Mouse (Mus musculus): ENCODE measurements at regions not wholly inside any gene's neighbourhood (a gene's known extent, or its start where the extent isn't known, plus 50 kb on each side); places are given as distances from the start of the nearest gene placed in this dataset.
"Not testable (repeated sequence)": the region's sequence is repeated elsewhere in the genome, so short reads cannot be mapped to it uniquely, and the experiment has no call there.

DNA sequence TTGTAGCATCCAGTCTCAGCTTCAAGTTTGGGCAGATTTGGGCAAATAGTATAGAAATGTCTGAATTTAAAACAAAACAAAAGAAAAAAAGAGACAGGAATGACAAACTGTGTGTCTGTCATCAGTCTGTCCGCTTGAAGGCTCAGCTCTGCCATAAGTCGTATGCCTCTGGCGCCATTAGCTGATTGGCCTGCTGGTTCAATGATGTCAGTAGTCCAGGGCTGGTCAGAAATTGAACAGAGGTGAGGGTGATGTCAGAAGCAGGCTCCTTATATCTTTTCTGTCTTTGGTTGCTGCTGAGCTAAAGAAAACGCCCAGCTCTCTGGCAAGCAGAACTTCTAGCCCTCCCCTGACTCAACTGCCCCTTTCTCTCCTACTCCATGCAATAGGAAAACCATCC lies 253.9 kb upstream of the Tgfbr2 start:
- ATAC-seq (replicated peaks; ENCODE audit: insufficient number of reproducible peaks, low FRiP score, low TSS enrichment, poor library complexity, severe bottlenecking): no peak

DNA sequence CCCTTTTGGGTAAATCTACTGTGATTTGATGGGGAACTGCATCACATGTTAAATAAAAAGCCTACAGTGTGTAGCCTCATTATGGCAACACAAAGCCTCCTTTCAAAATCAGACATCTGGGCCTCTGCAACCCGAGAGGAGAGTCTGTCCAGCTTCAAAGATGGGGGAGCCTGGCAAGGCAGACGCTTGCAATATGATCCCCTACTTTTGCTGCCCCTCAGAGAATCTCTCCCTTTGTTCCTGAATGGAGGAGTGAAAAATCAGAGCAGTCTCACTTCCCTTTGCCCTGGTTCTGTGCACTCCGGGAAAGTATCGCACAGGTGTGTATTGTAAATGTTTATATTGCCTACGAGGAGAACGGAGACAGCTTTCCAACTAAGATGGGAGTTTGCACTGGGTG lies 253.3 kb upstream of the Tgfbr2 start:
- ATAC-seq (replicated peaks; ENCODE audit: insufficient number of reproducible peaks, low FRiP score, low TSS enrichment, poor library complexity, severe bottlenecking): no peak

DNA sequence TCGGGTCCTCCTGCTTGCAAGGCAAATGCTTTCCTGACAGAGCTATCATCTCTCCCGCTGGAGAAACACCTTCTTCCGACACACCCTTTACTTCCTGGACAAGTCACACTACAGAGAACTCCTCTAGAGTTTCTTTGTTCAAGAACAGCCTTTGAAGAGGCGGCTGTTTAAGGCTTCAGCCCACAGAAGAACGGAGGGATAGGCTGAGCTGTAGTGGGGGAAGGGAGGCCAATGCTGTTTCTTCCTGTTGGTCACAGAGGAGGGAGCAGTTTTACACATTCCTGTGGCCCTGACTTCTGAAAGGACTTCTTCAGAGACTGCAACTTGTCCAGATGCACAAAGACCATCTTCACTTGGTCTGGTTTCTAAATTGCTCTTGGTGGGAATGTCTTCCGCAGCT lies 252.1 kb upstream of the Tgfbr2 start:
- ATAC-seq (replicated peaks; ENCODE audit: insufficient number of reproducible peaks, low FRiP score, low TSS enrichment, poor library complexity, severe bottlenecking): no peak

DNA sequence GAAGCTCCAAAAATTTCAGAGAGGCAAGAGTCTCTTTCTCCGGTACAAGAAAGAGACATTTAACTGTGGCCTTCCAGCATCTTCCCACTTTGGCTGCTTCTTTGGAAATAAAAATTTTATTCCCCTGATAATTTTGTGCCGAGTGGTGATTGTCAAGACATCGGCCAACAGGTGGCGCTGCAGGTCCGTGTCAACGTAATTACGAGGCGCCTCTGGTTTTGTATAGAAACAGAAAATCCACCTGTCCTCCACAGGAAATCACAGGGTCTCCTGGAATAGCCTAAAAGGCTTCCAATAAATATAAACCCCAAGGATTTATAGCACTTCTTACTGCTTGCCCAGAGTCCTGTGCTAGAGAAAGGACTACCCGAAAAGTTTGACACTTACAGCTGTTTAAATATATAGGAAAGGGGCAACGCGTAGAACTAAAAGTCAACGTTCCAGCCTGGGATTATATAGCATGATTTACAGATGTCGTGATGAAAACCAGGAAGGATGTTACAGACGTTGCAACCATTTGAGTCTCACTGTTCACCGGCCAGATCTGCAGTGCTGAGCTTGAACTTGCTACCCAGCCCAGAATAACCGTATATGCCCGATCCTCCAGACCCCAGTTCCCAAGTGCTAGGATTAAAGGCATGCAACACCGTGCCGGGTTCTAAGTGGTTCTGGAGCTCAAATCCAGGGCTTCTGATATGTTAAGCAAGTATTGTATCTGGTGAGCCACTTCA lies 251.3 kb upstream of the Tgfbr2 start:
- no peak for ATAC-seq (replicated peaks; ENCODE audit: insufficient number of reproducible peaks, low FRiP score, low TSS enrichment, poor library complexity, severe bottlenecking)

DNA sequence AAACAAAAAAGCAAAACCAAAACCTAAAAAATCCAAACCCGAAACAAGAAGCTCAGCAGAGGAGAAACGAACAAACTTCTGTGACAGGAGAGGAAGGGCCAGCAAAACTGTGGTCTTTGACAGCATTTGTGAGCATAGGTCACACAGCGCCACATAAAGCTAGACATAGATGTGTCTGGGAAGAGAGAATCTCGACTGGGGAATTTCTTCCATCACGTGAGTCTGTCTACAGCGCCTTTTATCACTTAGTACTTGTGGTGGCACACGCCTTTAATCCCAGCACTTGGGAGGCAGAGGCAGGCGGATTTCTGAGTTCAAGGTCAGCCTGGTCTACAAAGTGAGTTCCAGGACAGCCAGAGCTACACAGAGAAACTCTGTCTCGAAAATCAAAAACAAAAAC lies 250.2 kb upstream of the Tgfbr2 start:
- ATAC-seq (replicated peaks; ENCODE audit: insufficient number of reproducible peaks, low FRiP score, low TSS enrichment, poor library complexity, severe bottlenecking): not testable (repeated sequence)

DNA sequence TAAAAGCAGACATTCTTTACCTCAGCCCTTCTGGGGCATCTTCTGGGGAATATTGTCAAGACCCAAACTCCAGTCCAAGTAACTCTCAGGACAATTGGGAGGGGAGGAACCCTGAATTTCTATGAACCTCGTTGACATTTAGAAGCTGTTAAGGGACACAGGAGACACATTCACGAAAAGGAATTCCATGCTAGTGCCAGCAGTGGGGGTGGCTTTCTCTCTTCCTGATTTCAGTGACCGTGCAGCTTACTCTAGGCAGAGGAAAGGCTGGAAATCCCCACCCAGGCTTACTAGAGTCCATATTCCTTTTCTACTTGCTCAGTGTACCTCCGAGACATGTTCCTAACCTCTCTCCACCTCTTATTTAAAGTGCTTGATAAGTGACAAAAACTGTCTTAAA lies 239.9 kb upstream of the Tgfbr2 start:
- no peak for ATAC-seq (replicated peaks; ENCODE audit: insufficient number of reproducible peaks, low FRiP score, low TSS enrichment, poor library complexity, severe bottlenecking)

DNA sequence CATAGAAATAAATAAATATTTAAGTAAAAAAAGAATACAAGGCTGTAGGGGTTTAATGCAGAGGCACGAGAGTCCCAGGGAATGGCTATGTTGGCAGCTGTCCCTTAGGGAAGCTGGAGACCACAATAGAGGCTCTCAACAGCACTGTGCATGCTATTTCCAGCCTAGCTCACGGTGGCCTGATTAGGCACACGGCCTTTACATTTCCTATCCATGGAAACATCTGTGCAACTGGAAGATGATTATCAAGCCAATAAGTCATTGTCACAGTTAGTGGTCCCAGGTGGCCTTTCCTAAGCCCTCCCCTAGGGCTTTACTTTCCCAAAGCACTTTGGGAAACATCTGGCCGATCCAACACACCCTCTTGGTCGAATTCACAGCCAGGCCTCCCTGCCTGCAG lies 235.9 kb upstream of the Tgfbr2 start:
- no peak for ATAC-seq (replicated peaks; ENCODE audit: insufficient number of reproducible peaks, low FRiP score, low TSS enrichment, poor library complexity, severe bottlenecking)

DNA sequence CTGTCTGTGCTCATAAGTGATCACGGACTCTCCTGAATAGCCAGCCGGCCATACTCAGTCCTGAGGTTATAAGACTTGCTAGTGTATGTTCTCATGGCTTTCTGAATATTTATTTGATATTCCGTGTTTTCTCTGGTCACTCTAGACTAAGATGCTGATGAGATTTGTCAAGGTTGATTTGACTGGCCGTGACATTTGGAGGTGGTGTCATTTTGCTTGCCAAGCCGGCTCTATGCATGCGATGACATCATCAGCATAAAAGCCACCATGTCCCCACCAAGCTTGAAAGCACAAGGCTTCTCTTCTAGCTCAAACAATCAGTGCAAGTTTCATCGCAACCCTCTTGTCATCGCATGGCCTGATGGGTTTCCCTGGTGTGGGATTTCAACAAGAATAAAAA lies 235.3 kb upstream of the Tgfbr2 start:
- ATAC-seq (replicated peaks; ENCODE audit: insufficient number of reproducible peaks, low FRiP score, low TSS enrichment, poor library complexity, severe bottlenecking): no peak

DNA sequence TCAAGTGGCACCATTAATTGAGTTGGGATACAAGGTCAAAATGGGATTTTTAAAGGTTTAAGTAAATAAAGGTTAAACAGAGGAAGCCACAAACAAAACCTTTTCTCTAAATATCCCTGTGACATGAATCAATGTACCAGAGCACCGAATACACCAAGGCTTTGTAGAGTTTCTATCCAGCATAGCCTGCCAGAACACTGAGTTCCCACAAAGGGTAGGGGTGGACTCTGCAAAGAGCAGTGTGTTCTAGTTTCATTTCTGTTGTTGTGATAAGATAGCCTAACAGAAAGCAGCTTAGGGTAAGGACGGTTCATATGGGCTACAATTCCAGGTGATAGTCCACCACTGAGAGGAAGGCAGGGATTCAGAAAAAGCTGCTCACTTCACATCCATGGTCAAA lies 233.0 kb upstream of the Tgfbr2 start:
- ATAC-seq (replicated peaks; ENCODE audit: insufficient number of reproducible peaks, low FRiP score, low TSS enrichment, poor library complexity, severe bottlenecking): no peak

DNA sequence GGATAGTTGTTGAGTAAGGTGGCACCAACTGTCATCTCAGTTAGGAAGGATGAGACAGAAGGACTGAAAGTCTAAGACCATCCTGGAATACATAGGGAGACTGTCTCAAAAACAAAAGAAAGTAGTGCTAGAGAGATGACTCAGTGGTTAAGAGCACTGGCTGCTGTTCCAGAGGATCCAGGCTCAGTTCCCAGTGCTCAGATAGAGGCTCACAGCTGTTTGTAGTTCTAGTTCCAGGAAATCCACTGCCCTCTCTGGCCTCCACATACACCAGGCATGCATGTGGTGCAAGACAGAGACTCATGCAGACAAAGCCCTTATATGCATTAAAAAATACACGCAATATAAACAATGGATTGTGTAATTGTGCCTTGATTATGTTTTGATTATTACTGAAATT lies 229.9 kb upstream of the Tgfbr2 start:
- ATAC-seq (replicated peaks; ENCODE audit: insufficient number of reproducible peaks, low FRiP score, low TSS enrichment, poor library complexity, severe bottlenecking): no peak

DNA sequence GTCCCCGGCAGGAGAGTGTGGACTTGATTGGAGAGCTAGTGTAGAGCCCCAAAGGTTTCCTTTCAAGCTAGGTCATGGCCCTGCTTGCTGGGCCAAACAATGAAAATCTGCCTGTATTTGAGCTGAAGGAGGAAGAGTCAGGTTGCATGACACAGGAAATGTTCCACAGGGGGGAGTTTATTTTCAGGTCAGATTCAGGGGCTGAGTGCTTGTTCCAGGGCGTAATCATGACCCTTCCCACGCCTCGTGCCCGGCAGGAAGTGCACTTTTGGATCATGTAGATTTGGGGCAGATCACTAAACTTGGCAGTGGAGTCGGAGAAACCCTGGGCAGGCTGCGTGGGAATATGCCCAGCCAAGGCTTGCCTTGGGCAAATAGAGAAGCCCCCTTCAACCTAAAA lies 226.7 kb upstream of the Tgfbr2 start:
- ATAC-seq (replicated peaks; ENCODE audit: insufficient number of reproducible peaks, low FRiP score, low TSS enrichment, poor library complexity, severe bottlenecking): no peak

DNA sequence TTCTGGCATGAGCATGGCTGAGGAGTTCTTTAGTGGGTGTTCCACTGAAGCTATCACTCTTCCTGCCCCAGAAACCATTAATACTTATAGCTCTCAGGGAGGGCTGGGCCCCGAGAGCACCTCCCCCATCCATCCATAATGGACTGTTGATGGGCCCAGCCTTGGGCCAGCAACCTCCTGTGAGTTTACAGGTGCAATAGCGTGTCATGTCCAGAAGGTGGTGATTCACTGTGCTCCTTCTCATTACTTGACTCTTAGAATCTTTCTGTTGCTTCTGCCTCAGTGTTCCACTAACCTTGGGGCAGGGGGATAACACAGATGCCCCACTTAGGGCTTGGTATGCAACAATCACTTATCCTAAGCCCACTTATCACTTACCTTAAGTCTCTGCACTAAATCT lies 225.1 kb upstream of the Tgfbr2 start:
- no peak for ATAC-seq (replicated peaks; ENCODE audit: insufficient number of reproducible peaks, low FRiP score, low TSS enrichment, poor library complexity, severe bottlenecking)

DNA sequence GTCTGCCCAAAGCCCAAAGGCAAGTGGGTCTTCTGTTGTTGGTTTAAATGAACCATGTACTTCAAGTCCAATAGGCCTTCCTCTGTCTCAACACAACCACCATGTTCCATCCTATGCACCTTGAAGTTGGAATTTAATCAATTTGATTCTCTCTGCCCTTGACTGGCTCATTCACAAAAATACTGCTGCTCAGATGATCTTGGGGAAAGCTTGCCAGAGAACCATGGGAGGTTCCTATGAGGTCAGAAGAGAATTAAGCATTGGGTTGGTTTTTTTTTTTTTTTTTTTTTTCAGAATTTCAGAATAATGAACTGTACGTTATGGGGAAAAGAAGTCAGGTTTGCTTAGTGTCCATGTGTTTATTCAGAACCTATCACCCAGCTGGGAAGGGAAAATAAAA lies 224.1 kb upstream of the Tgfbr2 start:
- ATAC-seq (replicated peaks; ENCODE audit: insufficient number of reproducible peaks, low FRiP score, low TSS enrichment, poor library complexity, severe bottlenecking): no peak

DNA sequence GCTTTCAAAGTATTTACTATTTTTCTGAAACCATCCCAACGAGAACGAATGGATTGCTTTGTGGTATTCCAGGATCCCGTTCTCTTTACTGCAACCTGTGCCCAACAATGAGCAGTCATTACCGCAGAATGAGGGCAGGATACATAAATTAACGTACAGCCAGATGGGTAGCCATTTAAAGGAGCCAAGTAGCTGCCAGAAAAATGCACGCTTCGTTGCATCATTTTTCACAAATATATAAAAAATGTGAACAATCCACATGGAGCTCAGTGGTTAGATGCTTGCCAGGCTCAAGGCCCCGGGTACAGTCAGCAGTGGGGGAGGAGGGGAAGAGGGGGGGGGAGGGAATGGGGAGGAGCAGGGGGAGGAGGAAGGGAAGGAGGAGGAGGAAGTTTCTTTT lies 217.1 kb upstream of the Tgfbr2 start:
- ATAC-seq (replicated peaks; ENCODE audit: insufficient number of reproducible peaks, low FRiP score, low TSS enrichment, poor library complexity, severe bottlenecking): no peak

DNA sequence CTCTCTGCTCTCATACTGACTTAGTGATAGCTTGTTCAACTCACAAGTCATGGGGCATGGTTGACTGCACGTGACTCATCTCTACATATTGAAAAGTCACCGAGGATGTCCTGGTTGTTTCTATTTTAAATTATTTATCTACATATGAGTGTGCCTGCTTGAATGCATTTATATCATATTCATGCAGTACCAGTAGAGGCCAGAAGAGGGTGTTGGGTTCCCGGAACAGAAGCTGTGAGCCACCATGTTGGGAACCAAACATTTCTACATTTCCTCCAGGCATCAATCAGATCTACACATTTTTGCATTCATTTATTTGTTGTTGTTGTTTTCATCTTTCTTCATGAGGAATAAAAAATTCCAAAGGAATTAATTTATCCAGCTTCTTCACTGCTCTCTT lies 214.6 kb upstream of the Tgfbr2 start:
- no peak for ATAC-seq (replicated peaks; ENCODE audit: insufficient number of reproducible peaks, low FRiP score, low TSS enrichment, poor library complexity, severe bottlenecking)

DNA sequence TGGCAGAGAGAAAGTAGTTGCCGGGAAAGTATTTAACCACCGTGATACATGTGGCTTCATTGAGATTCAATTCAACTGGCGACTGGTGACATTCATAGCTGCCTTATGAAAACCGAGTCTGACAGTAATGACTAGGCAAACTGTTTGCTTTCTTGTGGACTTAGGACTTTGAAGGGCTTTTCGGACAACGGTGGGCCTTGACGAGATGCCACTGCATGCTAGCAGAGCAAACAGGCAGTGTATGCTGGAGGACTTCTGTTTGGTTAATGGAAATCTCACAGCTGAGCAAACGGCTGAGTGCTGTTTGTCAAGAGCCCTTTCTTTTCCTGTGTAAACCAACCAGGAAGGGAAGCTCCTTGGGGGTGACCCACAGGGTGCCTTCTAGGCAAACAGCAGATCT lies 213.7 kb upstream of the Tgfbr2 start:
- no peak for ATAC-seq (replicated peaks; ENCODE audit: insufficient number of reproducible peaks, low FRiP score, low TSS enrichment, poor library complexity, severe bottlenecking)

DNA sequence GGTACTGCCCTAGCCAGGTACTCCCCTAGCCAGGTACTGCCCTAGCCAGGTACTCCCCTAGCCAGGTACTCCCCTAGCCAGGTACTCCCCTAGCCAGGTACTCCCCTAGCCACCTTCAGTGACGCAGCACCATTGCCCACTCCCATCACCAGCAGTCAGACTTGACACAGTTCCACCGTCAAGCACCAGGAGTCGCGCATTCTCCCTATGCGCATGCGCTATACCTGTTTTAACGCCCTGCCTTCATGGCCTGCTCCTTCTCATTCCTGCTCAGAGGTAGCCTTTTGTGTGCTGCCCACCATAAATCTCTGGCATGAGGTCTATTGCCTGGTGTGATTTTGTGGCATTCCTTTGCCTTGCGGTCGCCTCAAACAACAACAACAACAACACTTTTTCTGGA lies 212.9 kb upstream of the Tgfbr2 start:
- ATAC-seq (replicated peaks; ENCODE audit: insufficient number of reproducible peaks, low FRiP score, low TSS enrichment, poor library complexity, severe bottlenecking): no peak

DNA sequence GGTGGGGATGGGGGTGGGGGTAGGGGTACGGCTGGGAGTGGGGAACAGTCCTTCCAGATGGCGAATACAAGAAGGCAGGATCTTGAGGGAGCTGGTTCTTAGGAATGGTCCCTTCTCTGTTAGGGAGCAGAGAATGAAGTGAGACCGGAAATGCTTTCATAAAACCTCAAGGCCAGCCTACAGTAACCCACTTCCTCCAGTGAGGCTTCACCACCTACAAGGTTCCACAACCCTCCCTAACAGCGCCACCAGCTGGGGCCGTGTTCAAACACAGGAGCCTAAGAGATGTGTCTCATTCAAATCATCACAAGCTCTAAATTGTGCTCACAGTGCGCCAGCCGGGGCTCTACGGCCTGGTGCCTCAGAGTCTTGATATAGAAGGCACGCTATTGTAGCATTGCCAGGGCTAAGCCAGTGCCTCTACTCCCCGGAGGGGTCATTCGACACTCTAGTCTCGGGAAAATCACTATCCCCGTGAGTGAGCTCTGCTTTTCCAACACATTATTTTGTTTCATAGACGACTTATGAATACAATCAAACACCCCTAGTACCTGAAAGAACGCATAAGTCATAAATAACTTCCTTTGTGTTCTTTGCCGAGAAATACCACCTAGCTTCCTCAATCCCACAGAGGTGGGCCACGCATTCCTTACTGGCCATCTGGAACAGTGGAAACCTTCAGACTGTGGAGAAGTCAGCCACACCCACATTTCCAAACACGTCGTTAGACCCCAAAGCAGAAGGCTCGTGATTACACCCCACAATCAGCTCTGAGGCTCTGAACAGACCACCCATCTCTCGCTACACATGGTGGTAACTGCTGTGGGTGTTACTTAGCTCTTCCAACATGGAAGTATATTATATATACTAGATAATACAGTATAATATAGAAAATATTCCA lies 209.3 kb upstream of the Tgfbr2 start:
- ATAC-seq (replicated peaks; ENCODE audit: insufficient number of reproducible peaks, low FRiP score, low TSS enrichment, poor library complexity, severe bottlenecking): peak; percentile 93

DNA sequence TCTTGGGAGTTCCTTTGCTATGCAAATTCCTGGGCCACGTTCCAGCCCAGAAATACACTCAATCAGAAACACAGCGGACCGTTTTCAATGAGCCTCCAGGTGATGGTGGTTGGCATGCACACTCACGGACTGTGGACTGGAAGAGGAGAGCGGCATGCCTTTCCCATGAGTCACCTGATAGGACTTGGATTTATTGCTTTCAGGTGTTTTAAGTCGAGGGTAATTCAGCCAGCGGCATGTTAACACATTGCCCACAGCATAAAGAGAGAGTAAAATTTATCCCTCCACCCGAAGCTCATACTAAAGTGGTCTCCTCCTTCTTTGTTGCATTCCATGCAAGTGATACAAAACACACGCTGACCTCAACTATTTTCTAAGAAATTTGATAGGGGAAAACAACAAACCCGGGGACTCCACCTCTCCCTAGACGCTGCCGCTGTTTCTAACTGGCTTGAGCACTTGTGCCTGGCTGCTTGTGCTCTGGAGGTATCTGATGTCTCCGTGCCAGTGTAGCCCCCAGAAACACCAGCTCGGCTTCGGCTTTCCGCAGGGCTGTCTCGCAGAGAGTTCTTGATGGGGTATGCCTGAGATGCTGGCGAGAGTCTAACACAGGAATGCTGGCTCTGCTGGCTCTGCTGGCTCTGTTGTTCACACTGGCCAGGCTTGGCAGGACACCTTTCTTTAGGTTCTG lies 208.4 kb upstream of the Tgfbr2 start:
- ATAC-seq (replicated peaks; ENCODE audit: insufficient number of reproducible peaks, low FRiP score, low TSS enrichment, poor library complexity, severe bottlenecking): no peak

DNA sequence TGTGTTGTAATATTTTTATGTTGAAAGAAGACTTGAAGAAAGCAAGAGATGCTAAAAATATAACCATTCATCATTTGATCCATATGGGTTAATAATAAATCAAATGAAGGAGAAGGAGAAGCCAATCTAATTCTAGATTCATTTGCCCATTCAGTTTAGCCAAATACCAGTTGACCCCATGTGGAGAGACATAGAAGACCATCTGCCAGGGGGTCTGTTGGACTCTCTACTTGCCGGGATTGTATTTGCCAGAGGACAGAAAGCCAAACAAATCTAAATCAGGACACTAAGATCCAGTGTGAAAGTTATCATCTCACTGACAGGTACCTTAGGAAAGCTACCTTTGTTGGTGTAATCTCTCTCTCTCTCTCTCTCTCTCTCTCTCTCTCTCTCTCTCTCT lies 202.5 kb upstream of the Tgfbr2 start:
- no peak for ATAC-seq (replicated peaks; ENCODE audit: insufficient number of reproducible peaks, low FRiP score, low TSS enrichment, poor library complexity, severe bottlenecking)
